Mouse (Mus musculus) intestine, embryonic 14.5 days (tissue): ENCODE measurements around the gene Cyfip2. TPM values are rescaled to one million over a fixed set of nuclear protein-coding genes. Genes with fewer than 3 reads are reported as not detected.

Experiments used
- ATAC-seq: fragments of 200-750 bp; cut with Nextera tagmentation; replicated peaks from 2 replicates; pipeline ENCODE4 v1.8.0; 2017; ENCODE audit warnings: low read depth, moderate number of reproducible peaks, moderate TSS enrichment, moderate library complexity; ENCODE audit not compliant: low FRiP score, low TSS enrichment
- DNase-seq: peaks from one replicate; pipeline ENCODE4 v3.0.0-alpha.2; 2018; ENCODE audit warnings: low spot score
- H3K27ac ChIP-seq: fragments of 300-500 bp; sonication (generic); 2 replicates; pipeline ENCODE4 v1.5.1; 2014; ENCODE audit warnings: low read depth, mild to moderate bottlenecking, control low read depth
- H3K27me3 ChIP-seq: fragments of 300-500 bp; sonication (generic); replicated peaks from 2 replicates; pipeline ENCODE4 v1.6.1; 2014; ENCODE audit warnings: low read length, control low read depth; ENCODE audit not compliant: control insufficient read depth, insufficient read depth
- H3K36me3 ChIP-seq: fragments of 300-500 bp; sonication (generic); 2 replicates; pipeline ENCODE4 v1.6.1; 2014; ENCODE audit warnings: low read length, control low read depth; ENCODE audit not compliant: control insufficient read depth, insufficient read depth
- H3K4me1 ChIP-seq: fragments of 300-500 bp; sonication (generic); replicated peaks from 2 replicates; pipeline ENCODE4 v1.6.1; 2014; ENCODE audit warnings: low read length, control low read depth, mixed read lengths; ENCODE audit not compliant: control insufficient read depth, insufficient read depth
- H3K4me2 ChIP-seq: fragments of 300-500 bp; sonication (generic); 2 replicates; pipeline ENCODE4 v1.6.1; 2014; ENCODE audit warnings: low read length
- H3K4me3 ChIP-seq: fragments of 300-500 bp; sonication (generic); 2 replicates; pipeline ENCODE4 v1.5.1; 2014; ENCODE audit warnings: low read depth, low read length, control low read depth, mixed read lengths
- H3K9ac ChIP-seq: fragments of 300-500 bp; sonication (generic); 2 replicates; pipeline ENCODE4 v1.6.1; 2014; ENCODE audit warnings: mild to moderate bottlenecking, low read length
- H3K9me3 ChIP-seq: fragments of 300-500 bp; sonication (generic); 2 replicates; pipeline ENCODE4 v1.6.1; 2016; ENCODE audit warnings: low read length, control low read depth; ENCODE audit not compliant: control insufficient read depth
- WGBS: fragments of 180-500 bp; shearing (Covaris S2); extraction: QIAGEN DNeasy Blood & Tissue Kit; methylation state at CpG from one replicate; pipeline ENCODE4 v1.1.7; 2014; 5-methylcytosine and 5-hydroxymethylcytosine counted together
- polyA plus RNA-seq: library from polyadenylated mRNA; unstranded; fragments of >200 nt; fragmentation: Nextera tagmentation; extraction: Ambion mirVana; gene quantifications from 2 replicates; pipeline ENCODE4 v1.2.1, GENCODE M21; 2014

Gene Cyfip2
- polyA plus RNA-seq, 1 experiment from 2014 or later = 13.4 TPM

DNA sequence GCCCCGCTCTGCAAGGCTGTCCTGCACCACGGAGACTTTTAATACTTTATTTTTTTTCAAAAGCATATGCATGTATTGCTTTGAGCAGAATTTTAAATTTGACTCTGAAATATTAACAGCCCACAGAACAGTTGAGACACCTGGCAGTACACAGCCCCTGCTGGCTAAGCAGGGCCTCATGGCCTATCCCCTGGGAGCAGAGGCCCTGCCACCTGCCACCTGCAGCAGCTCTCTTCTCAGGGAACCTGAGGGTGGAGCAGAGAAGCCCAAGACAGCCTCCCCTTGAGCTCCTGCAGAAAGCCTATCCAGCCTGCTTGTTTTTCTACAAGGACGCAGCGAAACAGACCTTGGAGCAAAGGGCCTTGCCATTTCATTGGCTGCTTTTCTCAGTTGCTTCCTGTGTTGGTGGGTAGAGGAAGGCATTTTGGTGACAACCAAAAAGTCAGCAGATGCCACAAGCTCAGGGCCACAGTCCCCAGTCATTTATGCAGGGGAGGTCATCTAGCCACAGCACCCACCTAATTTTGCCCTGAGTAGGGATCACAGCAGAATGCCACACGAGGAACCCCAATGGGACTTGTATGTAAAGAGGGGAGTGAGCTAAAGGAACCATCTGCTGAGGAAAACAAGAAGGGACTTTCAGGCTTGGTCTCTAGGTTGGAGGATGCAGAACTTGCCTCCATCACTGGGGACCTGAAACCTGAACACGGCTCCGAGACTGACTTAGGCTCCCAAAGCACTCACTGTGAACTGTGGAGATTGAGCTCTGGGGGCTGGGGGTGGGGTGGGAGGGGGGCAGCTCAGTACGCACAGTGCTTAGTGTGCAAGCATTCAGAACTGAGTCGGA, 7.6 kb downstream of the Cyfip2 start:
- DNase-seq (no peak), ATAC-seq (no peak)
- Histone ChIP-seq H3K27me3 (no peaks in the 10 kb centered on the region), H3K4me3 (no peak overlapping the region), H3K4me1 (no peaks in the 10 kb centered on the region; the same call in 1 of the 2 replicates), H3K4me2 (no peak overlapping the region), H3K9ac (no peak overlapping the region), H3K27ac (no peak overlapping the region), H3K9me3 (no peaks in the 10 kb centered on the region), H3K36me3 (no peaks in the 10 kb centered on the region)
- 83% methylated on average over 9 of the region's 9 CpGs for WGBS

- no peak overlapping the region for H3K9ac ChIP-seq
- H3K36me3 ChIP-seq = no peaks in the 10 kb centered on the region
- 69% methylated on average over 10 of the region's 10 CpGs for WGBS
- no peak overlapping the region for H3K4me3 ChIP-seq
- ATAC-seq (no peak), DNase-seq (no peak)
- H3K4me1 ChIP-seq = no peaks in the 10 kb centered on the region; the same call in 1 of the 2 replicates
- no peak overlapping the region for H3K4me2 ChIP-seq
- no peak overlapping the region for H3K27ac ChIP-seq
- no peaks in the 10 kb centered on the region for H3K9me3 ChIP-seq
- no peaks in the 10 kb centered on the region for H3K27me3 ChIP-seq
Measured at GRCm38 (mm10) chr11:46304093-46304492, 8.6 kb downstream of the Cyfip2 start.

GRCm38 (mm10) chr11:46302471-46302870, 10.2 kb downstream of the Cyfip2 start:
- Histone ChIP-seq H3K27ac (no peak overlapping the region), H3K36me3 (no peaks in the 10 kb centered on the region), H3K4me3 (no peak overlapping the region), H3K4me1 (peaks cover 9% of the 10 kb centered on the region; the same call in 1 of the 2 replicates), H3K9ac (no peak overlapping the region), H3K4me2 (no peak overlapping the region), H3K27me3 (no peaks in the 10 kb centered on the region), H3K9me3 (no peaks in the 10 kb centered on the region)
- WGBS = 75% methylated on average over 9 of the region's 9 CpGs
- no peak for ATAC-seq
- no peak for DNase-seq

GRCm38 (mm10) chr11:46301579-46302248, 10.9 kb downstream of the Cyfip2 start:
- H3K36me3 ChIP-seq = no peaks in the 10 kb centered on the region
- H3K27me3 ChIP-seq = no peaks in the 10 kb centered on the region
- H3K9ac ChIP-seq = no peak overlapping the region
- 86% methylated on average over 23 of the region's 23 CpGs for WGBS
- H3K4me1 ChIP-seq = peaks cover 9% of the 10 kb centered on the region; the same call in 1 of the 2 replicates
- H3K4me2 ChIP-seq = no peak overlapping the region
- H3K27ac ChIP-seq = no peak overlapping the region
- no peak for ATAC-seq
- DNase-seq = no peak
- H3K4me3 ChIP-seq = no peak overlapping the region
- no peaks in the 10 kb centered on the region for H3K9me3 ChIP-seq

DNA sequence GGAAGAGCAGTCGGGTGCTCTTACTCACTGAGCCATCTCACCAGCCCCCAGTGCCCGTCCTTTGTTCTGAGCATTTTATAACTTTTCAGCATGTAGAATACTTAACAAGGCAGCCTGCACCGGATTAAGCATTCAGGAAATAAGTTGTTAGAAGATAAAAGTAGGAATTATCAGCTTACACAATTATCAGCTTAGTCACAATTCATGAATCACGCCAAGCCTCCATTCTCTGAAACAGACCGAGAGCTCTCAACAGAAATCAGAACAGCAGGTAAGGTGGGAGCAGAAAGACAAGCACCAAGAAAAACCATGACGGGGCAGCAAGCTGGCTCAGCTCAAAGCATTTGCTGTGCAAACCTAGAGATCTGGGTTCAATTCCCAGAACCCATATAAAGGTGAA, 12.8 kb downstream of the Cyfip2 start:
- H3K9ac ChIP-seq = no peak overlapping the region
- peaks cover 9% of the 10 kb centered on the region; the same call in 1 of the 2 replicates for H3K4me1 ChIP-seq
- H3K4me3 ChIP-seq = no peak overlapping the region
- ATAC-seq = no peak
- no peak for DNase-seq
- no peaks in the 10 kb centered on the region for H3K9me3 ChIP-seq
- no peak overlapping the region for H3K4me2 ChIP-seq
- no peak overlapping the region for H3K27ac ChIP-seq
- H3K27me3 ChIP-seq = no peaks in the 10 kb centered on the region
- no peaks in the 10 kb centered on the region for H3K36me3 ChIP-seq
- 84% methylated on average over 6 of the region's 6 CpGs for WGBS

DNA sequence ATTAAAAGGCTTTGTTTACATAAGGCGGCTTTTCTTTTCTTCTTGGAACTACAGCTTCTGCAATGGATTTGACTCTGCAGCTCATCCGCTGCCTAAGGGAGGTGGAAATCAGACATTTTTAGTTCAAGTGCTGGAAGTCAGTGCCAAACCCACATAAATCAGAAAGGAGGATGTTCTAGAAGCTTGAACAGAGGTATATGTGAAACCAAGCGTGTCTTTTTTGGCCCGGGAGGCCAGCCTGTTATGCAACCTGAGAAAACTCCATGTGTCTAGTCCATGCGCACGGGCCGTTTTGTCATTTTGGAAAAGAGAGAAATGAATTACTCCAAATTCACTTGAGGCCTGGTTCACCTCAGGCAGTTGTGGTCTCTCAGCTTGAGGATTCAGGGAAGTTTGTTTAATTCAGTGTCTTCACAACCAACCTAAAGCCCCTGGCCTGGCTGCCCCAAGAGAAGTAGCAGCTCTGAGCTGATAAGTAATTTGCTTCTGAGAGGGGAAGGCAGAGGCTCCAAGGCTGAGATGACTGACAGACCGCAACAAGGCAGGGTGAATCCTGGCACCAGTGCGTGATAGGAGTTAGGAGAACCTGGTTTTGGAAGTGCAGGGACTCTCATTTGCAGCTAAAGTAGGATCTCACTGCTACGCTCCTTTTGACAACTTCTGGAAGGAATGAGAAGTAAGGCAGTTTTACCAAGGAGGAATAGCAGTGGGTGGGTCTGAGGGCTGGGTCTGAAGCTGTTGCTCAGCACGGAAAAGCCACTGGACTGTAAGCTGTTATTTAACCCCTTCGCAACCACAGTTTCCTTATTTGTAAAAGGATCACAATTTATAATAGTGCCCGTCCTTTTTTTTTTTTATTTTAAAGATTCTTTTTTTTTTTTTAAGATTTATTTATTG, 13.5 kb downstream of the Cyfip2 start:
- Histone ChIP-seq H3K9me3 (no peaks in the 10 kb centered on the region), H3K36me3 (no peaks in the 10 kb centered on the region), H3K27me3 (no peaks in the 10 kb centered on the region), H3K4me3 (no peak overlapping the region), H3K27ac (0 out of 2 replicates have a peak overlapping the region, but pooled peaks have one; percentile 38), H3K9ac (no peak overlapping the region), H3K4me1 (peaks cover 9% of the 10 kb centered on the region; the same call in 1 of the 2 replicates), H3K4me2 (no peak overlapping the region)
- no peak for DNase-seq
- WGBS = 43% methylated on average over 13 of the region's 13 CpGs
- ATAC-seq = no peak

DNA sequence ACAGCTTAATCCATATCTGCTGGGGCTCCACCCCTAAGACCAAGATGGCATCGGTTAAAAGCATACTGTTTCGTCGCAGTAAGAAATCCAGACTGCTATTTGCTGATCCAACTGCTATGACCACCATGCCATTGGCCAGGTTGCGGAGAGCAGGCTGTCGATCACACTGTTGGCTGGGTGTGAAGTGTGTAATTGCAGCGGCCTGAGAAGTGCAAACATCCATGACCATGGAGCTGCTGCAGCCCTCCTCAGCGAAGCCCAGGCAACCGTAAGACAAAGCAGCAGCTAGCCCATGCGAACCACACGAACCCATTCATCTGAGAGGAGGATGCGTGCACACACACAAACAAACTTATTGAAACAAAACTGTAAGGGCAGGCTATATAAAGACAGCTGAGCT, 18.3 kb downstream of the Cyfip2 start:
- Histone ChIP-seq H3K4me2 (no peak overlapping the region), H3K9ac (no peak overlapping the region), H3K27me3 (no peaks in the 10 kb centered on the region), H3K36me3 (peaks cover under 1% of the 10 kb centered on the region; the same call in 1 of the 2 replicates), H3K9me3 (no peaks in the 10 kb centered on the region), H3K27ac (no peak overlapping the region), H3K4me1 (peaks cover 9% of the 10 kb centered on the region; the same call in 1 of the 2 replicates), H3K4me3 (no peak overlapping the region)
- ATAC-seq = no peak
- 87% methylated on average over 11 of the region's 11 CpGs for WGBS
- DNase-seq = no peak

DNA sequence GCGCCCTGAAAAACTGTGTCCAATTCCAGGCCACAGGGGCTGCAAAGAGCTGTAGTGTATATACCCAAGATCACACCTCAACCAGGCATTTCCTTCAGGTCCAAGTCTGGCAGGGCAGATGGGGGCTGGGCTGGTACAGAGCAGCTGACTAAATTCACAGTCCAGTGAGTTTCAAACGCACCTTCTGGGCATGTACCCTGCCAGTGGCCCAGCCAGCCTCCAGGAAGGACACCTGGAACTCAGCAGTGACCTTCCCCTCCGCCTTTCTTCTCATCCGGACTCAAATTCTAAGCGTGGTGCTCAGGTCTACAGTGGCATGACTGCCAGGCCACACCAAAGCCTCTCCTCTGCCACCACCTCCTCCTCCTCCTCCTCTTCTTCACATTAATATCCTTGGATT, 19.2 kb downstream of the Cyfip2 start:
- Histone ChIP-seq H3K4me3 (no peak overlapping the region), H3K36me3 (peaks cover 5% of the 10 kb centered on the region; the same call in 1 of the 2 replicates), H3K27ac (no peak overlapping the region), H3K9me3 (no peaks in the 10 kb centered on the region), H3K9ac (no peak overlapping the region), H3K4me2 (no peak overlapping the region), H3K4me1 (peaks cover 3% of the 10 kb centered on the region; the same call in 1 of the 2 replicates), H3K27me3 (no peaks in the 10 kb centered on the region)
- DNase-seq (no peak), ATAC-seq (no peak)
- WGBS = 88% methylated on average over 5 of the region's 5 CpGs
